Mouse (Mus musculus): ENCODE measurements around the gene Pip4k2a. TPM values are rescaled to one million over a fixed set of nuclear protein-coding genes. Genes with fewer than 3 reads are reported as not detected.
A peak's percentile ranks its signal among the peaks of the same experiment; 100 is the strongest.
"Not testable (repeated sequence)": the region's sequence is repeated elsewhere in the genome, so short reads cannot be mapped to it uniquely, and the experiment has no call there.

Pip4k2a gene
- polyA plus RNA-seq, 1 experiment from 2014 or later: 12.7 TPM

DNA sequence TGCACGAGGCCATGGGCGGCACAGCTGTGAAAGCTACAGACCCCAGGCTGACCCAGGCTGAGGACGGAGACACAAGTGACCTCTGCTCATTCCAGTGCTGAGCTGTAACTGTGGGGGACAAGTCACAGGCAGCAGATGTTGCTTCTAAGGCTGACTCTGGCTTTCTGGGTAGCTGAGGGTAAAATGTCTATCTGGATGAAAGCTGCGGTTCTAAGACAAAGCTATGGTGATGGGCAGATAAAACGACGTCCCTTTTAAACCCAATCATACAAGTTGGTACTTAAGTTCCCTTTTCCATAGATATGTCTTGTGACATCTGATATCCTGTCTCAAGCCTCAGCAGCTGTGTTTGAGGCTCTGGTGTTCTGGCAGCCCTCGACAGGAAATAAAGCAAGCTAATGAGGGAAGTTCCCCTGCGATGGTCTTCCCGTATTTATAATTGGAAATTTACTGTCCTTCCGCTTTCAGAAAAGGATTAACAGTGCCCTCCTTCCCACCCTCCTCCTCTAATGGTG, 100.1 kb downstream of the Pip4k2a start:
- WGBS: 35% methylated on average over 10 of the region's 10 CpGs
- 0 out of 2 replicates have a peak overlapping the region, but pooled peaks have one; percentile 28 for H3K27ac ChIP-seq (replicated peaks)
- peaks cover 11% of the 10 kb centered on the region for H3K36me3 ChIP-seq

GRCm38 (mm10) chr2:18896015-18896414, 101.9 kb downstream of the Pip4k2a start:
- H3K9ac ChIP-seq: no peak overlapping the region
- no peak for ATAC-seq (ENCODE audit: low read depth)
- 30% methylated on average over 6 of the region's 6 CpGs for WGBS

More for the DNA sequence above, 100.1 kb downstream of the Pip4k2a start:
- no peaks in the 10 kb centered on the region for H3K27me3 ChIP-seq
- no peak overlapping the region for H3K4me2 ChIP-seq
- no peak for ATAC-seq (ENCODE audit: low read depth)
- H3K4me1 ChIP-seq (replicated peaks): peaks cover 19% of the 10 kb centered on the region
- H3K9ac ChIP-seq: no peak overlapping the region
- no peak overlapping the region for H3K4me3 ChIP-seq
- no peaks in the 10 kb centered on the region for H3K9me3 ChIP-seq

GRCm38 (mm10) chr2:18893336-18893735, 104.6 kb downstream of the Pip4k2a start:
- not testable (repeated sequence) for H3K9ac ChIP-seq; H3K27me3 ChIP-seq; H3K9me3 ChIP-seq; ATAC-seq (ENCODE audit: low read depth); H3K4me3 ChIP-seq; H3K4me2 ChIP-seq; H3K27ac ChIP-seq (replicated peaks); H3K36me3 ChIP-seq
- WGBS: 97% methylated on average over 1 of the region's 1 CpGs
- peaks cover 23% of the 10 kb centered on the region for H3K4me1 ChIP-seq (replicated peaks)

More at GRCm38 (mm10) chr2:18896015-18896414, 101.9 kb downstream of the Pip4k2a start:
- Histone ChIP-seq H3K27ac (replicated peaks) (no peak overlapping the region), H3K9me3 (no peaks in the 10 kb centered on the region), H3K27me3 (no peaks in the 10 kb centered on the region), H3K4me3 (no peak overlapping the region), H3K4me2 (no peak overlapping the region), H3K4me1 (replicated peaks) (peaks cover 19% of the 10 kb centered on the region), H3K36me3 (peaks cover 8% of the 10 kb centered on the region)

DNA sequence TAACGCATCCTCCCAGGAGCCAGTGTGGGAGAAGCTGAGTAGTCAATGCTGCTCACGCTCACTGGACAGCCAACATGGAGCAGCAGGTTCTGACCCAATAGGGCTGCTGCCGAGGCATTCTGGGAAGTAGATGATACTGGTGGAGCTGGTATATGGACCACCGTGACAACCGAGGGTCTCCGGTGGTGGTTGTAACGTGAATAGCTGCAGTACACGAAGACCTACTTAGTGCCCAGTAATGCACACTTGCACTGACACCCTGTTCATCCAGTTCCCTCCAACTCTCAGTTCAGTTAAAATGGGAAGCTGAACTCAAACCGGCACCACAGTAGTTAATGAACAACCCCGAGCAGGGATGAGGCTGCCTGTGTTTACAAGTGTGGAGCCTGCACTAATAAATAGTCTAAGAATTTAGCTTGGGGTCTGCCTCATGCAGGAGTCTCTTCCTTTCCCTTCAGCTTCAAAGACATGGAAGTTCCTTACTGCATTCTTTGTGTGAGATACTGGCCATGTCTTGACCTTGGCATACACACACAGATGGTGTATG, 105.9 kb downstream of the Pip4k2a start:
- Histone ChIP-seq H3K9me3 (no peaks in the 10 kb centered on the region), H3K27me3 (no peaks in the 10 kb centered on the region), H3K27ac (replicated peaks) (no peak overlapping the region), H3K4me1 (replicated peaks) (peaks cover 13% of the 10 kb centered on the region), H3K36me3 (no peaks in the 10 kb centered on the region), H3K4me3 (no peak overlapping the region), H3K4me2 (no peak overlapping the region), H3K9ac (no peak overlapping the region)
- no peak for ATAC-seq (ENCODE audit: low read depth)
- WGBS: 80% methylated on average over 10 of the region's 10 CpGs

DNA sequence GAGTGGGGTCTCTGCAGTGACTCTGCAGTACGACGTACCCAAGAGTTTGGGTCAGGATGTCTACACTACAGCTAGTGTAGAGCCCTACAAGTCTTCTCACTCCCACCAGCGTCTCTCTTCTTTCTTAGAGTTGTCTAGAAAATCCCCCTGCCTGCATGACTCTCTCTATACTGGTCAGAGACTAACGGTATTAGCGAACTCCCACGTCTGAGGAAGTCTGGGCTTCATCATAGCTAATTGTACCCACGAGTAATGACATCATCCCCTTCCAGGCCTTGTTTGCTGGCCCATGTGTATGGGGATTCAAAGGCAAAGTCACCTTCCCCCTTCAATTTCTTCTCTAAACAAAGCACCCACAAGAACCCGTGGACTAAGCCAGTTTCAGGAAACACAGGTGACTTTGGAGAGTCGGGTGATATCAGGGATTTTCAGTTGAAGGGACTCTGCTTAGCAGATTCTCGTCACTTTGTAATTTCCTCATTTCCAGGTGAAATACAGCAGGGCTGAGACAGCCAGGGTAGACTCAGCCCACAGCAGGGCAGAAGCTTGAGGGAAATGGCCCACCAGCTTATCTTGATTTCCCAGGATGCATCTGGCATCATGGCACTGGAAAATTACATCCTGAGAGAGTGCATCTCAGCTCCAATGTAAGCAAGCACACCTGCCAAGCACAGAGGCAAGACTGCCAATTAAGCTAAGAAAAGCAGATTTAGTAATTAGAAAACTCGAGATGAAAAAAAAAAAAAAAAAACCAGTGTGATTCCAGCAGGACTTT, 107.5 kb downstream of the Pip4k2a start:
- 0 out of 2 replicates have a peak, but pooled peaks cover 6% of the 10 kb centered on the region for H3K4me1 ChIP-seq (replicated peaks)
- H3K4me3 ChIP-seq: no peak overlapping the region
- H3K9me3 ChIP-seq: no peaks in the 10 kb centered on the region
- no peaks in the 10 kb centered on the region for H3K36me3 ChIP-seq
- ATAC-seq (ENCODE audit: low read depth): no peak
- no peak overlapping the region for H3K9ac ChIP-seq
- no peak overlapping the region for H3K27ac ChIP-seq (replicated peaks)
- H3K4me2 ChIP-seq: no peak overlapping the region
- WGBS: 71% methylated on average over 11 of the region's 11 CpGs
- no peaks in the 10 kb centered on the region for H3K27me3 ChIP-seq

- Histone ChIP-seq H3K4me2 (no peak overlapping the region), H3K36me3 (no peaks in the 10 kb centered on the region), H3K4me1 (replicated peaks) (no peaks in the 10 kb centered on the region), H3K27ac (replicated peaks) (no peak overlapping the region), H3K9me3 (no peaks in the 10 kb centered on the region), H3K4me3 (no peak overlapping the region), H3K27me3 (no peaks in the 10 kb centered on the region), H3K9ac (no peak overlapping the region)
- 77% methylated on average over 3 of the region's 3 CpGs for WGBS
- ATAC-seq (ENCODE audit: low read depth): no peak
Observed at GRCm38 (mm10) chr2:18884277-18884676, 113.6 kb downstream of the Pip4k2a start.

DNA sequence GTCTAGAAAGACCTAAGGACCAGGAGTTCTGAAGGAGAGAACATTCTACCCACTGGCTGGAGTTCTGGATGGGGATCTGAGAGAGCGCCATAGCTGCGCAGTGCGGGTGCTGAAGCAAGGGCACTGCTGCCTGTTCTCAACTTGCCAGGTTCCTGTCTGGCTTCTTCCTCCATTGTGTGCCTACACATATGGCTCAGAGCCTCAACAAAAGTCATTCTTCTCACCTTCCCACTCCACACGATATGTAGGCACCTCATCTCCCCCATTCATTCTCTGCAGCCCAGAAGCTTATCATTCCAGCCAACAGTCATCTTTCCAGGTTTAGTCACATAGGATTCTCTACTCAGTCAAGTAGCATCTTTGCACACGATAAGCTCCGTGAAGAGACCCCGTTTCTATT, 123.3 kb downstream of the Pip4k2a start:
- ATAC-seq (ENCODE audit: low read depth): no peak
- Histone ChIP-seq H3K27me3 (no peaks in the 10 kb centered on the region), H3K36me3 (no peaks in the 10 kb centered on the region), H3K9me3 (no peaks in the 10 kb centered on the region), H3K9ac (no peak overlapping the region), H3K4me3 (no peak overlapping the region), H3K4me2 (no peak overlapping the region), H3K4me1 (replicated peaks) (no peaks in the 10 kb centered on the region), H3K27ac (replicated peaks) (no peak overlapping the region)
- 95% methylated on average over 7 of the region's 7 CpGs for WGBS

GRCm38 (mm10) chr2:18874063-18874462, 123.9 kb downstream of the Pip4k2a start:
- ATAC-seq (ENCODE audit: low read depth): no peak

DNA sequence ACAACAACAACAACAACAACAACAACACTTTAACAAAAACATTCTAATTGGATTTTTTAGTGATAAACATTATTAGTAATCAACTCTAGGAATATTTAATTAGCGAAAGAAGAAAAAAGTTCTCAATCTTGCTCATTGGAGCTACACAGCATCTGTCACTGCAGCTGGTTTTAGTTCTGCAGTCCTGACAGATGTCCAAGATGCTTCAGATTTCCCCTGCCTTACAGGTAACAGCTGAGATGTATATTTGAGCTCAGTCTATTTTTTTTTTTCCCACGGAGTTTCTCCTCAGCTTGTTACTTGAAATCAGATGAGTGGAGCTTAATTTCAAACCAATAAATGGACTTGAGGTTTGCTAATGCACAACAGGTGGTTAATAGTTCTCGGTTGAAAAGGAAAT, 124.5 kb downstream of the Pip4k2a start:
- no peak for ATAC-seq (ENCODE audit: low read depth)
- no peak overlapping the region for H3K9ac ChIP-seq
- no peaks in the 10 kb centered on the region for H3K4me1 ChIP-seq (replicated peaks)
- 77% methylated on average over 3 of the region's 3 CpGs for WGBS
- H3K4me3 ChIP-seq: no peak overlapping the region
- H3K4me2 ChIP-seq: no peak overlapping the region
- no peak overlapping the region for H3K27ac ChIP-seq (replicated peaks)
- no peaks in the 10 kb centered on the region for H3K36me3 ChIP-seq
- H3K9me3 ChIP-seq: no peaks in the 10 kb centered on the region
- no peaks in the 10 kb centered on the region for H3K27me3 ChIP-seq

More at GRCm38 (mm10) chr2:18874063-18874462, 123.9 kb downstream of the Pip4k2a start:
- H3K27ac ChIP-seq (replicated peaks): no peak overlapping the region
- no peaks in the 10 kb centered on the region for H3K9me3 ChIP-seq
- no peak overlapping the region for H3K4me3 ChIP-seq
- WGBS: 89% methylated on average over 8 of the region's 8 CpGs
- H3K4me2 ChIP-seq: no peak overlapping the region
- no peak overlapping the region for H3K9ac ChIP-seq
- no peaks in the 10 kb centered on the region for H3K36me3 ChIP-seq
- H3K27me3 ChIP-seq: no peaks in the 10 kb centered on the region
- H3K4me1 ChIP-seq (replicated peaks): no peaks in the 10 kb centered on the region

DNA sequence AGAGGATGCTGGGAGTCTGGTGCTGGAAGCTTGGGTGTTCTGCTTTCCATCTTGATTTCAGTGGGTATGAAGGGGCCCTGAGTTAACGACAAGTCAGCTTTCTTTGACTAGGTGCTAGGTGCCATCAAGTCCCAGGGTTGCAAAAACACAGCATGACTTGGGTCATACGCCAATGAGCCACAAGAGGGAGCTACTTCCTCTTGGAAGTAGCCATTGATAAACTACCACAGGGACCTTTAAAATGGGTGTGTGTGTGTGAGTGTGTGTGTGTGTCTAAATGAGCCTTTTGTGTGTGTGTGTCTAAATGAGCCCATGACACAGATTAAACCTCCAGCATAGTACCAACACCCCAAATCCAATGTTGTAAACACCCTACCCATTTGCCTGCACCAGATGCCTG, 125.1 kb downstream of the Pip4k2a start:
- Histone ChIP-seq H3K27me3 (no peaks in the 10 kb centered on the region), H3K9ac (no peak overlapping the region), H3K4me3 (no peak overlapping the region), H3K4me2 (no peak overlapping the region), H3K27ac (replicated peaks) (no peak overlapping the region), H3K36me3 (no peaks in the 10 kb centered on the region), H3K9me3 (no peaks in the 10 kb centered on the region), H3K4me1 (replicated peaks) (no peaks in the 10 kb centered on the region)
- ATAC-seq (ENCODE audit: low read depth): no peak
- 11% methylated on average over 2 of the region's 2 CpGs for WGBS

- Histone ChIP-seq H3K4me3 (no peak overlapping the region), H3K27ac (replicated peaks) (no peak overlapping the region), H3K9ac (no peak overlapping the region), H3K4me1 (replicated peaks) (no peaks in the 10 kb centered on the region), H3K36me3 (no peaks in the 10 kb centered on the region), H3K4me2 (no peak overlapping the region), H3K9me3 (no peaks in the 10 kb centered on the region), H3K27me3 (no peaks in the 10 kb centered on the region)
- 95% methylated on average over 3 of the region's 3 CpGs for WGBS
- no peak for ATAC-seq (ENCODE audit: low read depth)
Observed at GRCm38 (mm10) chr2:18871087-18871486, 126.8 kb downstream of the Pip4k2a start.

- Histone ChIP-seq H3K4me3 (no peak overlapping the region), H3K27ac (replicated peaks) (no peak overlapping the region), H3K36me3 (0 out of 2 replicates have a peak, but pooled peaks cover 5% of the 10 kb centered on the region), H3K27me3 (no peaks in the 10 kb centered on the region), H3K4me1 (replicated peaks) (no peaks in the 10 kb centered on the region), H3K4me2 (no peak overlapping the region), H3K9ac (no peak overlapping the region), H3K9me3 (no peaks in the 10 kb centered on the region)
- 98% methylated on average over 2 of the region's 2 CpGs for WGBS
- no peak for ATAC-seq (ENCODE audit: low read depth)
Observed at GRCm38 (mm10) chr2:18867069-18867468, 130.9 kb downstream of the Pip4k2a start.

Measured in neural tube, embryonic 13.5 days (tissue).